Mouse (Mus musculus): Measurements from ENCODE around the gene Tnp2.

DNA sequence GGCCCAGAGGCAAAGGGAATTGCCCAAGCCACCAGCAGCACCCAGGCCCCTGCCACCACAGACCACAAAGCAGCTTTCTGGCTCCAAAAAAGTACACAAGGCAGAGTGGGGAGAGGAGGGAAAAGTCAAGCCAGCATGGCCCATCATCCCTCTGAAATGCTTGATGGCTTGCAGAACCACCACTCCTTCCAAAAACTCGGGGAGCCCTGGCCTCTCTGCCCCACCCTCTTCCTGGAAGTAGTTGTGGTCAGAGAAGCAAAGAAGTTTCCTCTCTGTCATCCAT is 5.4 kb downstream of the Tnp2 start:
- TF ChIP-seq CTCF (IDR thresholded peaks at IDR 0.05; ENCODE audit: control insufficient read depth, insufficient read depth, insufficient replicate concordance, low read depth, low read length), result no peak
- no peak for TF ChIP-seq POLR2A (IDR thresholded peaks at IDR 0.05; ENCODE audit: control insufficient read depth, low read depth, low read length)
